Mouse (Mus musculus): ENCODE results near the gene Ezh1. TPM values are rescaled to one million over a fixed set of nuclear protein-coding genes. Genes with fewer than 3 reads are reported as not detected.

The Ezh1 gene
- polyA plus RNA-seq (2015; fragmentation: Illumina TruSeq; extraction: RNeasy Lipid Tissue Mini Kit (QIAGEN cat#74804); ENCODE audit: low read depth, low replicate concordance): 42.2 TPM

DNA sequence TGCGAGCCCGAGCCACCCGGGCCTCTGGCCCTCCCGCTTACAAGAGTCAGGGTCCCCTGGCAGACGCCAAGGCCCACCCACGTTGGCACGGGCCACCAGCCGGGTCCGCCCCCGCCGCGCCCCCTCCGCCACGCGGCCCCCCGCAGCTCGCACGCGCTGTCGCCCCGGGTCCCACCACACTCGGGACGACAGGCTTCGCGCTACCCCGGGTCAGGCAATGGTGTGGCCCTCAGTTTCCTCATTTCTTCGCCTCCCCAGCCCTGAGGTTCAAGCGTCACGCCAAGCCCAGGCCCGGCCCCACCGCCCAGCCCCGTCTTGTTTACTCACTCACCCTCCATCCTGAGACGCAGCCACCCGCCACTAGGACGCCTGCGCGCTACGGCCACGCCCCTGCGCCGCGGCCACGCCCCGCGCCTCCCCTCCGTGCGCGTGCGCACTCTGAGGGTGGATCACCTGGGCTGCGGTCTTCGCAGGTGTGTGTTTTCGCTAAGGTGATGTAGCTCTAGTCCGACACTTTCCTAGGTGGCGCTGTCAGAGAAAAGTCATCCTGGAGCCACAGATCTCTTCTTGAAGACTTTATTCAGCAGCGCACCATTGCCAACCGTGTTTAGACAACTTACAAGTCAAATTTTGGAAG is at the start of gene Ezh1:
TSS of gene Ezh1 (minus strand) at position 399 of the 637 bp plus-strand sequence.

DNA sequence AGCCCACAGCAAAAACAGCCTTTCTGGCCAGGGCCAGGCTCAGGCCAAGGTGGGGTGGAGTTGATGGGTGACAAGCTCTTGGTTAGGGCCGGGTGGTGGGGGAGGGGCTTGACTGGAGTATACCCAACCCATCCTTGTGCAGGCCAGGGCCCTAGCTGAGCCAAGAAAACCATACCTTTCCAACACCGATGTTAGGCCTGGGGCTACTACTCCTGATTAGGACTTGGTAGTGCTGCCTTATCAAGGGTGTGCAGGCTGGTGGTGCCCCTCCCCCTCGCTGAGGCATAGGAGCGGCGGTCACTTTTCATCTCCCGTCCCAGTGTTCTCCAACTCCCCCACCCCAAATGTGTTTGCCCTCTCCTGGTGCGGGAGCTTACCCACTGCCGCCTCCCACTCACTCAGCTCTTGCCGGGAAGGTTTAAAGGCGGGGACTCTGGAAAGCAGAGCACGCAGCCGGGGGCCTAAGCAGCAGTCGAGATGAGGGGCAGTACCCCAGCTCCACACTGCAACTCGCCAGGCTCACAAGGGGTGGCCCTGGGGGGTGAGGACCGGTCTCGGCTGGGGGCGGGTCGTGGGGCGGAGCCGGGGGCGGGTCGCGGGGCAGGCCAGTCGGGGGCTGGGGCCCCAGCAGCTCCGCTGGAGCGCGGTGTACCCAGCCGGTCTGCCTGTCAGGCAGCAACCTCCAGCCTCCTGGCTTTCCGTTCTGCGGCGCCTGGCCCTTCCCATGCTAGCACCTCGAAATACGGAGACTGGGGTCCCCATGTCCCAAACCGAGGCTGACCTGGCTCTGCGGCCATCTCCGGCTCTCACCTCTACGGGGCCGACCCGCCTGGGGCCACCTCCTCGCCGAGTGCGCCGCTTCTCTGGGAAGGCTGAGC is 33.9 kb upstream of the Ezh1 start, which contains the start of gene Wnk4:
TSS of gene Wnk4 (plus strand) at position 620 of the 878 bp plus-strand sequence.

DNA sequence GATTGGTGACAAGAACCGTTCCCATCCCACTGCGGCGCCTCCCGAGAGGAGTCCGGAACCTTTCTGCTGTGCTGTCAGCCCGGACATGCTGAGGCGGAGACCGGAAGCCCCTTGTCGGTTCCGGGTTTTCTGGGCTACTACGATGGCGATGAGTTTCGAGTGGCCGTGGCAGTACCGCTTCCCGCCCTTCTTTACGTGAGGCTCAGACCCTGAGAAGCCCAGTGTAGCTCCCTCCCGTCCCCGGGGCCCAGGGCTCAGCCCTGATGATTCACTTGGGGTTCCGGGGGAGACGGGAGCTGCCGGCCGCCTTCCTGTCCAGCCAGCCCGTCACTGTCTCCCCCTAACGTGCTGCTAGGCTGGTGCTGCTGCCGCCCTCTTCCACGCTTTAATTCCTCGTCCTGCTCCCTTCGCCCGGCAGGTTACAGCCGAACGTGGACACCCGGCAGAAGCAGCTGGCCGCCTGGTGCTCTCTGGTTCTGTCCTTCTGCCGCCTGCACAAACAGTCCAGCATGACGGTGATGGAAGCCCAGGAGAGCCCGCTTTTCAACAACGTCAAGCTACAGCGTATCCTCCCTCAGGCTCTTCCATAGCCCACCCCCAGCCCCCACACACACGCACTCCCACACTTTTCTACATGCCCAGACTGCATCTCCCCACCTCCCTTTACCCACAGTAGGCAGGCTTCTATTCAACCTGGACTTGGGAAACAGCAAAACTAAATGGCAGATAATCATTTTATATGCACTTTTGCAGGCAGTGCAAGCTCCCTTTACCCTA is 27.5 kb upstream of the Ezh1 start, which contains the start of gene Vps25:
TSS of gene Vps25 (plus strand) at position 95 of the 777 bp plus-strand sequence.

DNA sequence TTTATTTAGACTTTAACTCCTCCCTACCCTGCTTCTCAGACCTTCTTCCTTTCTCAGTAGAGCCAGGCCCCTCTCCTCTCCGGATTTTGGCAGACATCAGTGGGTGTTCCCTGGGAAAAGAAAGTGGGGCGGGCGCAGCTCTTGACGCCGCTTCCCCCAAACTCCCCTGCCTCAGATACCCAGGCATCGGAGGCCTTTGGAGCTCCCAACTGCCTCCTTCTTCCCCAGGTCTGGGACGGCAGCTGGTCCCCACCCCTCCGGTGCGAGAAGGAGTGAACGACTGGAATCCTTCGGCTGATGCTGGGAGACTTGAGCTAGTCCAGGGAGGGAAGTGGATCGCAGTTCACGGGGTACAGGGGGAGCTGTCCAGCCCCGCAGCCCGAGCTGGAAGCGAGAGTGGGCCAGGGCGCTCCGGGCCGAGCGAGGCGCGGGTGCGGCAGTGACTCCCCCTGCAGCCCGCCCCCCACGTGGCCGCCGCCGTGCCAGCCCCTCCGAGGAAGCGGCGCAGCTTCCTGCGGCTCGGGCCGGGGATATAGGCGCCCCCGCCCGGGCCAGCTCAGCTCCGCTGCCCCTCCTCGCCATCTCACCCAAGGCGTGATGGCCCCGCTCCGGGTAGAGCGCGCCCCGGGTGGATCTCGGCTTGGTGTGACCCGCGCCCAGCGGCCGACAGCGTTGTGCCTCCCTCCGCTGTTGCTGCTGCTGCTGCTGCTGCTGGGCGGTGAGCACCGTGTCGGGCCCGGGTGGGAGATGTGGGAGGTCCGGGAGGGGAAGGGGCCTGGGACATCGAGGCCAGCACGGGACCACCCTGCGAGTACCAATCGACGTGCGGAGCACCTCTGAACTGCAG is 19.8 kb upstream of the Ezh1 start, which contains the start of gene Ramp2:
TSS of gene Ramp2 (plus strand) at position 174 of the 847 bp plus-strand sequence.

DNA sequence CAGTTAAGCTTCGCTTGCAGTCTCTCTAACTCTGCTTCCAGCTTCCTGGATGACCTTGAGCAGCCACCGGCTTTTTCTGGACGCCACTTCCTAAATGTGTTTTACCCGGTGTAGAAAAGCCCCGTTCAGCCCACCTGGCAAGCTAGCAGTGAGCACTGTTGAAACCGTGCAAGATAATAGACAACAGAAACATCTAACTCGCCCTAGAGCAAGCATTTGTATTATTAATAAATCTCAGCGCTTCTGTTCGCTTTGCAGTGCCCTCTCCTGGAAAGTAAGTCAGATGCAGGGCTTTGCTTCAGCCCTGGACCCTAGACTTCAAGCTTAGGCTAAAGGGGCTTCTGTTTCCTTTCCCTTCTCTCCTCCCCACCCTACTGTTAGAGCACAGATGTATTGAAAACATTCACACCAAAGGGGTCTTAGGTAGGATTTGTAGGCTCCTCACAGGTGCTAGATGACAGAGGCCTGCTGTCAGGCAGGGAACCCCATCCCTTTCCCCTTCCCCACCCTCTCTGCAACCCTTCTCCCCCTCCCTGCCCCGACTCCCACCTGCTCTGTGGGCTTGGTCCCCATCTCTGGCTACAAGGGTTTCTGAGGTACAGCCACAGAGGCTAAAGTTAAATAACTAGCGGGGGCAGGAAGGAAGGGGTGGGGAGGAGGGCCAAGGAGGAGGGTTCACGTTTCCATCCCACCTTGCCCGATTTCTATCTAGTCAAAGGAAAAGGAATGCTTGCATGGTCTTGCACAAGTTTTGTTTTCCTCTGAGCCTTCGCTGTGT is 51.2 kb downstream of the Ezh1 start, which contains the start of gene Ccr10:
TSS of gene Ccr10 (minus strand) at position 593 of the 778 bp plus-strand sequence.

DNA sequence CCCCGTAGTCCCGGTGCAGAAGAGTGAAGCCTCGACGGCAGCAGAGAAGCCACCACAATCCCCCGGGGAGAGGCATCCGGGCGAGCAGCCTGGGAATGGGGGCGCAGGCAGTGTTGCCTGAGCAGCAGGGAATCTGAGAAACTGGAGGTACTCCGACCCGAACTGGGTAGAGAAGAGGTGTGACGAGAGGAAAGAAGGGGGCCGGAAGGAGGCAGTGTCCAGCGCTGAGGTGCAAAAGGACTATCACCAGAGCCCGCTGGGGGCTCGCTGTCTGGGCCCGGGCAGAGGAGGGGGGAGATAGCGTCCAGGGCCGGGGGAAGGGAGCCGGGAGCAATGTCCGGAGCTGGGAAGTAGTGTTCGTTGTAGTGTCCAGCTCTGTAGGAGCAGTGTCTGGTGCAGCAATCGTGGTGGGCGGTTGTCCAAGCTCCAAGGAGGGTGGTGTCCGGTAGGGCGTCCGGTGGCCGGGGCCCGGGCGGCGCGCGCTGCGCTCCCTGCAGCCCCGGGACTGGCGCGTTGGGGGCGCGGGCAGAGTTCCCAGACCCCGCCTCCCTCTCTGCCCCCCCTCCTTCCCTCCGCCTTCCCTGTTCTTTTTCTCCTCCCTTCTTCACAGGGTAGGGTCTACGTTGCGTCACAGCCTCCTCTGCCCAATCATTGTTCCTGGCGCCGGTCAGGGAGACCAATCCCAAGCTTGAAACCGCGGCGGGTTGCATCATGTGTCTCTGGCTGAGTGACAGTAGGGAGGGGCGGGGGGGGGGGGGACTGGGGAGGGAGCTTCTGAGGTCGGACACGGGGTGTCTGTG is 55.3 kb downstream of the Ezh1 start, which contains the start of gene Plekhh3:
TSS of gene Plekhh3 (minus strand) at position 541 of the 800 bp plus-strand sequence.

DNA sequence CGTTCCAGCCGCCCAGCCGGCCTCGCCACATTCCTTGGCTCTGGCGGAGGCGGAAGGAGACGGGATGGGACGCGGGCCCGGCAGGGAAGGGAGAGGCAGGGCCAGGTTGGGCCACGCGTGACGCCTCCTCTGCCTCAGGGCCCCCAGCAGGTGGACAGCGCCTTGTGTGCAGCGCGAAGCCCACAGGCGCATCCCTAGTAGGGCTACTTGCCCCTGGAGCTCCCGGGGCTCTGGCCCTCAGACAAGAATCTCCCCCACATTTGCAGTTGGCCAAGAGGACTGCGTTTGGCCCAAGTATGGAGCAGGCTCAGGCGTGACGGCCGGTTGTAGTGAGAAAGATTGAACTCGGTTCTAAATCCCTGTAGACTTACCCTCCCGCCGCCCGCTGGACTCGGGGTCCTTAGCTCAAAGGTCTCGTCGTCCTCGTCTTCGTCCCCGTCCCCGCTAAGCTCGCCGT is 55.9 kb downstream of the Ezh1 start, which contains the start of gene Cntnap1:
TSS of gene Cntnap1 (plus strand) at position 170 of the 457 bp plus-strand sequence.

DNA sequence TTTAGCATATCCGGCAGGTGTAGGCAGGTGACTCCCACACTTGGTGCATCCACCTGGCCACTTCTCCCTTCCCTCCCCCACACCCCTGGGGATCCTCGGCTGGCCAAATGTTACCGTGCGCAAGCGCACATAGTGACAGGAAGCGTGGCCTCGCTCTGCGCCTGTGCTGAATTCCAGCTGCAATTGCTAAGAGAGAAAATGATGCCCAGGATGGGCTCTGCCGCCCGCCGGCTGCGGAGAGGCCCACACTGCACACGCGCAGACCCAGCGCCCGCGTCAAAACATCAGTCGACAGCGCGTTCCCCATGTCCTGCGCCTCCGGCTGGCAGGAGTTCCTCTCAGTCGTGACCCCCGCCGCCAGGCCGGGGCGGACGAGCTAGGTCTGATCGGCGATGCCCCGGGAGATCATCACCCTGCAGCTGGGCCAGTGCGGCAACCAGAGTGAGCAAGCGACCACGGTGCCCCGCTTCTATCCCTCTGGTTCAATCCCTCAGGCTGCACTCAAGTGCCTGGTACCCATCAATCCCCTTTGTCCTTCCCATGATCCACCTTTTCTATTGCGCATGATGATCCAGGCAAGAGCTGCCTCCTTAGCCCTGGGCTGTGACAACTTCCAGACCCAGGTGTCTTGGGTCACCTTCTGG is 70.4 kb downstream of the Ezh1 start, which contains the start of gene Tubg2:
TSS of gene Tubg2 (plus strand) at position 180 of the 644 bp plus-strand sequence.

Other genes starting within 250 kb of the Ezh1 start
- gene Atp6v0a1, start 217.0 kb downstream of the Ezh1 start, polyA plus RNA-seq (2015; fragmentation: Illumina TruSeq; extraction: RNeasy Lipid Tissue Mini Kit (QIAGEN cat#74804); ENCODE audit: low read depth, low replicate concordance): 258 TPM
- gene Naglu, start 156.5 kb downstream of the Ezh1 start, polyA plus RNA-seq (2015; fragmentation: Illumina TruSeq; extraction: RNeasy Lipid Tissue Mini Kit (QIAGEN cat#74804); ENCODE audit: low read depth, low replicate concordance): 6.4 TPM
- not detected for gene Hsd17b1, start 148.1 kb downstream of the Ezh1 start, polyA plus RNA-seq (2015; fragmentation: Illumina TruSeq; extraction: RNeasy Lipid Tissue Mini Kit (QIAGEN cat#74804); ENCODE audit: low read depth, low replicate concordance)
- gene Coasy, start 143.9 kb downstream of the Ezh1 start, polyA plus RNA-seq (2015; fragmentation: Illumina TruSeq; extraction: RNeasy Lipid Tissue Mini Kit (QIAGEN cat#74804); ENCODE audit: low read depth, low replicate concordance): 25.5 TPM
- gene Mlx, start 139.2 kb downstream of the Ezh1 start, polyA plus RNA-seq (2015; fragmentation: Illumina TruSeq; extraction: RNeasy Lipid Tissue Mini Kit (QIAGEN cat#74804); ENCODE audit: low read depth, low replicate concordance): 77.5 TPM
- 3.9 TPM for gene Psmc3ip, start 131.0 kb downstream of the Ezh1 start, polyA plus RNA-seq (2015; fragmentation: Illumina TruSeq; extraction: RNeasy Lipid Tissue Mini Kit (QIAGEN cat#74804); ENCODE audit: low read depth, low replicate concordance)
- 62.6 TPM for gene Retreg3, start 106.6 kb downstream of the Ezh1 start, polyA plus RNA-seq (2015; fragmentation: Illumina TruSeq; extraction: RNeasy Lipid Tissue Mini Kit (QIAGEN cat#74804); ENCODE audit: low read depth, low replicate concordance)
- gene Tubg1, start 106.5 kb downstream of the Ezh1 start, polyA plus RNA-seq (2015; fragmentation: Illumina TruSeq; extraction: RNeasy Lipid Tissue Mini Kit (QIAGEN cat#74804); ENCODE audit: low read depth, low replicate concordance): 52.4 TPM
- gene Tubg2, start 70.6 kb downstream of the Ezh1 start, polyA plus RNA-seq (2015; fragmentation: Illumina TruSeq; extraction: RNeasy Lipid Tissue Mini Kit (QIAGEN cat#74804); ENCODE audit: low read depth, low replicate concordance): 62.0 TPM
- 98.9 TPM for gene Cntnap1, start 55.9 kb downstream of the Ezh1 start, polyA plus RNA-seq (2015; fragmentation: Illumina TruSeq; extraction: RNeasy Lipid Tissue Mini Kit (QIAGEN cat#74804); ENCODE audit: low read depth, low replicate concordance)
- gene Plekhh3, start 55.1 kb downstream of the Ezh1 start, polyA plus RNA-seq (2015; fragmentation: Illumina TruSeq; extraction: RNeasy Lipid Tissue Mini Kit (QIAGEN cat#74804); ENCODE audit: low read depth, low replicate concordance): 7.8 TPM
- gene Ccr10, start 51.0 kb downstream of the Ezh1 start, polyA plus RNA-seq (2015; fragmentation: Illumina TruSeq; extraction: RNeasy Lipid Tissue Mini Kit (QIAGEN cat#74804); ENCODE audit: low read depth, low replicate concordance): not detected
- 28.6 TPM for gene Ramp2, start 19.6 kb upstream of the Ezh1 start, polyA plus RNA-seq (2015; fragmentation: Illumina TruSeq; extraction: RNeasy Lipid Tissue Mini Kit (QIAGEN cat#74804); ENCODE audit: low read depth, low replicate concordance)
- 94.4 TPM for gene Vps25, start 27.2 kb upstream of the Ezh1 start, polyA plus RNA-seq (2015; fragmentation: Illumina TruSeq; extraction: RNeasy Lipid Tissue Mini Kit (QIAGEN cat#74804); ENCODE audit: low read depth, low replicate concordance)
- 4.8 TPM for gene Wnk4, start 34.1 kb upstream of the Ezh1 start, polyA plus RNA-seq (2015; fragmentation: Illumina TruSeq; extraction: RNeasy Lipid Tissue Mini Kit (QIAGEN cat#74804); ENCODE audit: low read depth, low replicate concordance)
- 0.58 TPM for gene Cntd1, start 52.5 kb upstream of the Ezh1 start, polyA plus RNA-seq (2015; fragmentation: Illumina TruSeq; extraction: RNeasy Lipid Tissue Mini Kit (QIAGEN cat#74804); ENCODE audit: low read depth, low replicate concordance)
- gene Coa3, start 52.7 kb upstream of the Ezh1 start, polyA plus RNA-seq (2015; fragmentation: Illumina TruSeq; extraction: RNeasy Lipid Tissue Mini Kit (QIAGEN cat#74804); ENCODE audit: low read depth, low replicate concordance): 223 TPM
- 183 TPM for gene Becn1, start 75.8 kb upstream of the Ezh1 start, polyA plus RNA-seq (2015; fragmentation: Illumina TruSeq; extraction: RNeasy Lipid Tissue Mini Kit (QIAGEN cat#74804); ENCODE audit: low read depth, low replicate concordance)
- gene Psme3, start 89.8 kb upstream of the Ezh1 start, polyA plus RNA-seq (2015; fragmentation: Illumina TruSeq; extraction: RNeasy Lipid Tissue Mini Kit (QIAGEN cat#74804); ENCODE audit: low read depth, low replicate concordance): 106 TPM
- 3.6 TPM for gene Aoc2, start 98.6 kb upstream of the Ezh1 start, polyA plus RNA-seq (2015; fragmentation: Illumina TruSeq; extraction: RNeasy Lipid Tissue Mini Kit (QIAGEN cat#74804); ENCODE audit: low read depth, low replicate concordance)
- gene Aoc3, start 104.1 kb upstream of the Ezh1 start, polyA plus RNA-seq (2015; fragmentation: Illumina TruSeq; extraction: RNeasy Lipid Tissue Mini Kit (QIAGEN cat#74804); ENCODE audit: low read depth, low replicate concordance): 0.64 TPM
- not detected for gene G6pc, start 141.1 kb upstream of the Ezh1 start, polyA plus RNA-seq (2015; fragmentation: Illumina TruSeq; extraction: RNeasy Lipid Tissue Mini Kit (QIAGEN cat#74804); ENCODE audit: low read depth, low replicate concordance)
- 71.2 TPM for gene Aarsd1, start 191.2 kb upstream of the Ezh1 start, polyA plus RNA-seq (2015; fragmentation: Illumina TruSeq; extraction: RNeasy Lipid Tissue Mini Kit (QIAGEN cat#74804); ENCODE audit: low read depth, low replicate concordance)
- 3.4 TPM for gene Gm27029, start 198.3 kb upstream of the Ezh1 start, polyA plus RNA-seq (2015; fragmentation: Illumina TruSeq; extraction: RNeasy Lipid Tissue Mini Kit (QIAGEN cat#74804); ENCODE audit: low read depth, low replicate concordance)
- 31.3 TPM for gene Rundc1, start 198.6 kb upstream of the Ezh1 start, polyA plus RNA-seq (2015; fragmentation: Illumina TruSeq; extraction: RNeasy Lipid Tissue Mini Kit (QIAGEN cat#74804); ENCODE audit: low read depth, low replicate concordance)
- 6.1 TPM for gene Ptges3l, start 198.9 kb upstream of the Ezh1 start, polyA plus RNA-seq (2015; fragmentation: Illumina TruSeq; extraction: RNeasy Lipid Tissue Mini Kit (QIAGEN cat#74804); ENCODE audit: low read depth, low replicate concordance)
- gene Rpl27, start 215.8 kb upstream of the Ezh1 start, polyA plus RNA-seq (2015; fragmentation: Illumina TruSeq; extraction: RNeasy Lipid Tissue Mini Kit (QIAGEN cat#74804); ENCODE audit: low read depth, low replicate concordance): 399 TPM
- gene Ifi35, start 221.9 kb upstream of the Ezh1 start, polyA plus RNA-seq (2015; fragmentation: Illumina TruSeq; extraction: RNeasy Lipid Tissue Mini Kit (QIAGEN cat#74804); ENCODE audit: low read depth, low replicate concordance): 5.8 TPM
- gene Rnd2, start 238.5 kb upstream of the Ezh1 start, polyA plus RNA-seq (2015; fragmentation: Illumina TruSeq; extraction: RNeasy Lipid Tissue Mini Kit (QIAGEN cat#74804); ENCODE audit: low read depth, low replicate concordance): 246 TPM
- gene Vat1, start 239.8 kb upstream of the Ezh1 start, polyA plus RNA-seq (2015; fragmentation: Illumina TruSeq; extraction: RNeasy Lipid Tissue Mini Kit (QIAGEN cat#74804); ENCODE audit: low read depth, low replicate concordance): 31.2 TPM

Measured in brain, adult 10 weeks (tissue).